Mouse (Mus musculus): ENCODE measurements around the gene Gm28230.

Gene Gm28230

DNA sequence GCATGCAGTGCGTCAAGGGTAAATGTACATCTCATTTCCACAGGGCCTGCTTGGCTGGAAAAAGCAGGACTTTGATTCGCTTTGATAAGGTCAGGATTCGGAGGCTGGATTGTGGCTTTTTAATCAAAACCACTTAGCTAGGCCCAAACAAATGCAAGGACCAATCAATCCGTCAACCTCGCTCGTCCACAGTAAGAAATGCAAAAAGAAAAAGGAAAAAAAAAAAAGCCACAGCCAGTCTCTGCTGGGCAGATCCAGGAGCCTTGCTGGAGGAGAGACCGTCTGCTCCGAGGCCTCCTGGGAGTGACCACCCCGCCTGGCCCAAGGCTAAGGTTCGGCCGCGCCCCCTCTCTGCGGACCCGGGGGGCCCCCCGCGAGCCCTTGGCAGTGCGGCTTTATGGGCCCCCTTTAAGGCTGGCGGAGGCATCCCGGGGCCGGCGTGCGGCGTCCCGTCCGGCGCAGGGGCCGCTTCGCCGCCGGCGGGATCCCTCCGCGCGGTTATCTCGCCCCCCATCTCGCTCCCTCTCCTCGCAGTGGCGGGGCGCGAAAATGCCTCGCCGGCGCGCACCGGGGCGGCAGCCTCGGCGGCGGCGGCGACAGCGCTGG, 22.0 kb upstream of the Gm28230 start, which contains the start of gene Hoxd8:
Hoxd8 (plus strand) TSS at position 223 of the 606 bp plus-strand sequence.
- DNase-seq (ENCODE audit: low spot score): no peak

DNA sequence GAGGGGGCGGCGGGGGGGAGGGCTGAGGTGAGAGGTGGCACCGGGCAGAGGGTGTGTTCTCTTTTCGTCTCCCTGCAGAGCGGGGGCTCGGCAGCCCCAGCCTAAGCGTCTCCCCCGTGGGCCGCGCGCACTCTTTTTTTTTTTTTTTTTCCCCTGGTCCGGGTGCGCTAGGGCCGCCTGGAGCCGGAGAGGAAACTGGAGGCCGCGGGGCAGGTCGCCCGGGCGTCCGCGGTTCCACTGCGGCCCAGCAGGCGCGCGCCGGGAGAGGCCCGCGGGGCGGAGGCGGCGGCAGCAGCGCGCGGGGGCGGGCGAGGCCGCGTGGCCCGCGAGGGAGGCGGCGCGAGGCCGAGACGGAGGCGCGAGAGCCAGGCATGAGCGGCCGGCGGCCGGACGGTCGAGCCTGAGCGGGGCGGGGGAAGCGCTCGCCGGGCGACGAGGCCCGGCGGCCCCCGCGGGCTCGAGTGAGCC, 21.5 kb upstream of the Gm28230 start:
- no peak for DNase-seq (ENCODE audit: low spot score)

DNA sequence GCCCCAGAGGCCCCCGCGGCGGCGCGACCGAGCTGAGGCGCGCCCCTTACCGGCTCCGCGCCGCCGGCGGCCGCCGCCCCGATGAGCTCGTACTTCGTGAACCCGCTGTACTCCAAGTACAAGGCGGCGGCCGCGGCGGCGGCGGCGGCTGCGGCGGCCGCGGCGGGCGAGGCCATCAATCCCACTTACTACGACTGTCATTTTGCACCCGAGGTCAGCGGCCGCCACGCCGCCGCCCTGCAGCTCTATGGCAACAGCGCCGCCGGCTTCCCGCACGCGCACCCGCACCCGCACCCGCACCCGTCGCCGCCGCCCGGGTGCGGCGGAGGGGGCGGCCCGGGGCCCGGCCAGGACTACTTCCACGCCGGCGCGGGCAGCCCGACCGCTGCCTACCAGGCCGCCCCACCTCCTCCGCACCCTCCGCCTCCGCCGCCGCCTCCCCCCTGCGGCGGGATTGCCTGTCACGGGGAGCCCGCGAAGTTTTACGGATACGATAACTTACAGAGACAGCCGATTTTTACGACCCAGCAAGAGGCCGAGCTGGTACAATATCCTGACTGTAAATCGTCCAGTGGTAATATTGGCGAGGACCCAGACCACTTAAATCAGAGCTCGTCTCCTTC, 20.9 kb upstream of the Gm28230 start:
- peak; percentile 25 for DNase-seq (ENCODE audit: low spot score)

DNA sequence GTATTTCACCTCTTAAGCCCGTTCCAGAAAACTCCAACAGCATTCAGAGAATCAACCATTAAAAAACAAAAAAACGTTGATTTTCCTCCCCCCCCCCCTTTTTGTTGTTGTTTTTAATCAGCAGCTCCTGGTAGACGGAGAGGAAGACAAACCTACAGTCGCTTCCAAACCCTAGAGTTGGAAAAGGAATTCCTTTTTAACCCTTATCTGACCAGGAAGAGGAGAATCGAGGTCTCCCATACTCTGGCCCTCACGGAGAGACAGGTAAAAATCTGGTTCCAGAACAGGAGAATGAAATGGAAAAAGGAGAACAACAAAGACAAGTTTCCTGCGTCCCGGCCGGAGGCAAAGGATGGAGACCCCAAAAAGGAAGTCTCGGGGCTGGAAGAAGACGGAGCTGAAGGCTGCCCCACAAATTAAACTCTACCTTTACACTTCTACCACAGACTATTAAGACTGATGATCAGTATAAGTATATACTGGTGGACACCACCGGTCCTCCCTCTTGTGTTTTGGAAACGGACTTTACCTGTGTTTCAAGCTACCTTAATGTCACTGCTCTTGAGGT, 20.1 kb upstream of the Gm28230 start:
- no peak for DNase-seq (ENCODE audit: low spot score)

DNA sequence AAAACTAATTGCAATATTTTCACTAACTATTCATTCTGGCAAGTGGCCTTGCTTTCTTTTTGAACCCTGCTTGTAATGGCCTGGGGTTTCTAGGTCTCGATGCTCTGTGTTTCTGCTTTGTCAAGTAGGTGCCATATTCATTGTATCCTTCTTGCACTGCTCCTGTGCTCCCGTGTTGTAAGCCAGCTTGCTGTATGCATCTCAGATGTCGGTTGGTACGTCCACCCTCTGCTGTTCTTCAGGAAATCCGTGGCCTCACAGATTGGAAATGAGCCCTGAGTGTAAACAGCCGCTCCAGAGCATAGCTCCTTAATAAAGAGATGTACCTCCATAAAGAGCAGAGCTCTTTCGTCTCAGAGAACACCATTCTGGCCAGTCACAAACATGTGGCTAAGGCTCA, 18.9 kb upstream of the Gm28230 start:
- DNase-seq (ENCODE audit: low spot score): no peak

DNA sequence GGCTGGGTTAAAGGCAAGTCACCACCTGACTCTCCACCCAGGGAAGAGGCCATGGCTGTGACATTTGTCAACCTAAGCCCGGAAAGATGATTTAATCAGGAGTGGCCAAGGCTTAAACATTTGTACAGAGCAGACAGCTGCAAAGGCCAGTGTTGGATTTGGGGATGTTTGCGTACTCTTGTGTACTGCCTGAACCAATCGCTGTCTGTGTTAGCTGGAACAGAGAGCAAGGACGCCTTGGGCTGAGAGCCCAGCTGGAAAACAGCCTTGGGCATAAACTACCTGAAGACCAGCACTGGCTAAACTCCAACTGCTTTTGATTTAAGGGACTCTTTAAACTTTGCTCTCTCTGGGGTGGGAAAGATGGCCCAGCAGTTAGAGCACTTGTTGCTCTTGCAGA, 17.9 kb upstream of the Gm28230 start:
- no peak for DNase-seq (ENCODE audit: low spot score)

DNA sequence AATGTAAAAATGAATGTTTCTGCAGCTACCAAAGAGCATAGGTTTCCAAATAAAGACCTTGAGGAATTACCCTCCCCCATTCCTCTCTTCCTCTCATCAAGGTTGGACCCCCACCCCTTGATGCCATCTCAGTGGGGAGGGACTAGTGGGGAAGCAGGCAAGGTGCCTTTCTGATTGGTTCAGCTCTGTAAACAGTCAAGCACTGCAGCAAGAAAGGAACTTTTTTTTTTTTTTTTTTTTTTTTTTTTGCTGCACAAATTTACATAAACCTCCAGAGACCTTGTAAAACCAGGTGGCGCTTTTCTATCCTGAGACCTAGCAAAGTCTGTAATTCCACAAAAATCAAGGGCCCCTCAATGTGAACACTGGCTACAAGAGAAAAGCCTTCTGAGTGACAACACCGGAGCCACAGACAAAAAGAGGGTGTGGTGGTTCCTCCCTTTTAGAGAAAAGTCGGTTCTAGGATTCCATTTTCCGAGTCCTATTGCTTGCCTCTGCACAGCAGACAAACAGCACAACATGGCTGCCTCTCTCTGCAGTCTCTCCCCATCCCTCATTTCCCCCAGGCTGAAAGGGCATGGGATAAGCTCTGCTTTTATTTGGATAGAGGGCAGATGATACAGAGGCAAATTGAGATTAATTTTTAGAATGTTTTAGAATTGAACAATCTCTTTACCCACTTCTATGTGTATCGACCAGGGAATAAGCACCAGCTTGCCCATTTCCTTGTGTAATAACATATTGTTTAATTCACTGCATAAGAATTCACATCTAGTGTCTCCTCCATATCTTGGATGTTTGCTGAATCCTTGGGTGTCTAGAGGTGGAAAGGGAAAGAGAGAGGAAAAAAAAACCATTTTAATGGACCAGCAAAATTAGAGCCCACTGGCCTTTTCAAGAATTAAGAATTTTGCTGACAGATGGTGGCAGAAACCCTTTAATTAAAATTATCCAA, 16.8 kb upstream of the Gm28230 start:
- DNase-seq (ENCODE audit: low spot score): no peak

DNA sequence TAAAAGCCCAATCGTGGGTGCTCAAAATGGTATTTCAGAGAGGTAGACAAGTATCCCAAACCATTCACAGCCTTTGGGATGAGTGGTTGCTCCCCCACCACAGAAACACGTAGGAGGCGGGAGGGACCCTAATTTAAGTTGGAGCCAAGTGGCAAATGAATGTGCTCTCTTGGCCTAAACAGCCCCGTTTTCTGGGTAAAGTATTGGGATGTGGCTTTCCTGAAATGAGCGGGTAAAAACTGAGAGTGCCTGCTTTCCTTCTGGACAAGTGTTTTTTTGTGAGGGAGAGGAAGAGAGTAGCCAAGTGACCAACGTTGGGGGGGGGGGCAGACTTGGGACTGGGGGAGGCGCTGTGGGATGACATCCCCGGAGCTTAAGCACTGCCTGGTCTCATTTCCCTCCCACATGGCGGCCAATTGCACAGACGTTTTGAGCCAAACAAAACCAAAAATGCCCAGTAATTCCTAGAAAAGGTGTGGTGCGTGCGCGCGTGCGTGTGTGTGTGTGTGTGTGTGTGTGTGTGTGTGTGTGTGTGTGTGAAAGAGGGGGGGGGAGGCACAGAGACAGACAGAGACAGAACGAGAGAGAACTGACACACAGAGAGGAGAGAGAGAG, 15.5 kb upstream of the Gm28230 start:
- DNase-seq (ENCODE audit: low spot score): no peak

DNA sequence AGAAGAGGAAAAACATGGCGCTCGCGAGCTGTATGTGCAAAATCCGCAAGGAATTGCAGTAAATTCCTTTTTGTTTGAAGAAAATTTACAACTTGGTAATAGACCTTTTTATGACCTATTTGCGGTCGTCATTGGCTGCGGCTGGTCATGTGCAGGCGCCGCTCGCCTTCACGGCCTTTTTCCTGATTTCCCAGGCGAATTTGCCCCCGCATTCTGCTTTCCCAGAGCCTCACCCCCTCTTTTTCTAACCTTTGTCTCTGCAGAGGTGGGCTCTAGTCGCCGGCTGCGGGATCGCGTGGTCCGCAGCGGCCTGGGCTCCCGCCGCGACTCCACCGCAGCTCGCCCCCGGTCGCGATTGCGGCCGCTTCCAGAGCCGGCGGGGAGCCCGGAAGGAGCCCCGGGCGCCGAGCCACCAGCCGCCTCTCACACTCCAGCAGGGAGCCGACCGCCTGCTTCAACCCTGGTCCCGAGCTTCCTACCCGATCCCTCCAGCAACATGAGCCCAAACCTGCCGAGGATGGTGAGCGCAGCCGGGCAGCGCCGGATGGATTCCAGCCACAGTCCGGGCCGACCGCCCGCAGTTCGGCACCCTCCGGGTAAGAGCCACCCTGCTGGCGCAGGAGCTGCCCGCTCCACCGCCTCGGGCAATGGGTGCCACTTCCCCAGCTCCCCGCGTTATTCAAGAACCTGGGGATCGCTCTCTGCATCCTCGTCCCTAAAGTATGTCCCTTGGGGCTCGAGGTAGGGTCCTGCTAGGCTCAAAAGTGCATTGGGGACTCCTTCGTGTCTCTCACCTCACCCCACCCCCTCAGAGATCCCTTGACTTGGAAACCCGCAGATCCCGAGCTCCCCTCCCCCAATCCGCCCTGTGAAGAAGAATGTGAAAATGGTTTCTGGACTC, 14.6 kb upstream of the Gm28230 start, which contains the start of the genes Hoxd3 and Hoxd4:
Hoxd3 (plus strand) TSS at position 207 of the 901 bp plus-strand sequence.
Hoxd4 (plus strand) TSS at position 209 of the 901 bp plus-strand sequence.
- DNase-seq (ENCODE audit: low spot score): no peak

DNA sequence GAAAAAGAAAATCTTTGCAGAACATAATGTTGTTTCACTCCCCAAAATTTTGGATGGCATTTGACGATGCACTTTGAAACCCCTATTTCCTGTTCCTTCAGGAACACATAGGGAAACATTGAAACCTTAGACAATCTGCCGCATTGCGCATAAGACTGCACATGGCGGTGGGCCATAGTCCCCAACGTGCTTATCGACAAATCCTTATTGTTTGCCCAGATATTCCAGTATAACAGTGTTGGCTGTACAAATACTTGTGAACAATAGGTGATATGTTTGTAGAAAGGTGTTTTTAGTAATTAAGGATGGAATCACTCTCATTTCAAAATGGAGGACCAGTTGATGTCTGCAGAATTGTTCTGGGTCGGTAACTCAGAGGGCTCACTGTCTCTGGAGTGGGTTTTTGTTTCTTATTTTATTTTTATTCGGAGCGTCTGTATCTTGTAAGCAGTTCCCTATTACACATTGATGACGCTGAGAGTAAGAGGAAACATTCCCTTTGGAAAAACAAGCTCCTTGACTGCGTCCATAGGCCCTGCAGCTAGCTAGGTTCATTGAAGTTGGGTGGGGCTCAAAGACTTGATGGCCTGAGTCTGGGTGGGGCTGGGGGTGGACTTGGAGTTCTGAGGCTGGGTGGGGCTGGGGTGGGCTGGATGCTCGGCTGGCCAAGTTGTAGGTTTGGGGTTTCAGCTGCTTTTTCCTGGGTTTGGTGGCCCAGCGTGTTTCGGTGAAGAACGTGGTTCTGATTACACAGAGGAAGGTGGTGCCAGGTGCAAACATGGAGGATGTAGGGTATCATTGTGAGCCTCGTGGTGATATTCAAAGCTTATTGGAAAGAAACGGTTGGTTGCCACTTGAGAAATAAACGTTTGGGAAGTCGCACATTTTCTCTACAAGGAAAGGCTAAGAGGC, 13.0 kb upstream of the Gm28230 start:
- no peak for DNase-seq (ENCODE audit: low spot score)

DNA sequence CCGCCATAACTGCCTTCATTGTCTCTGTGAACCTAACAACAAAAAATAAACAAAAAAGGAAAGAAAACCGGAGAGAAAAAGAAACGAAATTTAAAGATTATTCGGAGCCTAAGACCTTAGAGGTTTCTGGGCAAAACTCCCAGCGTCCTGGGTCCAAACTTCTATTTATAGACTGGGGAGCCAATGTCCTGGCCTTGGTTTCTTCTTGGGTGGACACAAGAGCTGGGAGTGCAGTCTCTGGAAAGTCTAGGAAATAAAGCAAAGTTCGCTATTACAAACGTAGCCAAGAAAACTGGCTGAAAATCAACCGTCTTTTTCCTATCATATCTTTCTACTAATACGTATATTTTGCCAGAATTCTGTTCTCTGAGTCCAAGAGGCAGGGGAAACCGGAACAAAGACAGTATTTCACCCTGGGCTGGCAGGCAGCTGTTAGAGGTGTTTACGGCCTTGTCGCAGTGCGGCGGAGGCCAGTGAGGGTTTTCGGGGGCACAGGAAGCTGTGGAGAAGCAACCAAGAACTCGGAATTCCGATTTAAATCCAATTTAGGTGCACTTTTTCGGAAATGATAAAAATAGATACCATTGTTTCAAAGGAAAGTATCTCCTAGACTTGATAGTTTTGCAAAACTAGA, 12.3 kb upstream of the Gm28230 start:
- DNase-seq (ENCODE audit: low spot score): no peak

DNA sequence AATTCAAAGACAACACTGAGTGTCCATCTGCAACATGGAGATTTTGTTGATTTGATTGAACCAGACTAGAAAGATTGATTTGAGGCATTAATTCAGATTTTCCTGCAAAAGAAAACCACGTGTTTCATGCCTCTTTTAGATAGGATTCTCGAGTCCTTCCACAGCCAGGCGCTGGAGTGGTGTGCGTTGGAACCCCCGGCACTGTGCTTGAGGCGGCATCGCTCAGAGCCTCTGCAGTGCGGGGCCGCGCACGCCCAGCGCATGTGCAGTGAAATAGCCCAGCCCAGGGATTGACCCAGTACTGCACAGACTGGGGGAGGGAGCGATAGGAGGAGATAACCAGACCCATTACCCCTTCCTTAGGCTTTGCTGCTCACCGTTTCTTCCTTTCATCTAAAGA, 11.6 kb upstream of the Gm28230 start:
- DNase-seq (ENCODE audit: low spot score): no peak

DNA sequence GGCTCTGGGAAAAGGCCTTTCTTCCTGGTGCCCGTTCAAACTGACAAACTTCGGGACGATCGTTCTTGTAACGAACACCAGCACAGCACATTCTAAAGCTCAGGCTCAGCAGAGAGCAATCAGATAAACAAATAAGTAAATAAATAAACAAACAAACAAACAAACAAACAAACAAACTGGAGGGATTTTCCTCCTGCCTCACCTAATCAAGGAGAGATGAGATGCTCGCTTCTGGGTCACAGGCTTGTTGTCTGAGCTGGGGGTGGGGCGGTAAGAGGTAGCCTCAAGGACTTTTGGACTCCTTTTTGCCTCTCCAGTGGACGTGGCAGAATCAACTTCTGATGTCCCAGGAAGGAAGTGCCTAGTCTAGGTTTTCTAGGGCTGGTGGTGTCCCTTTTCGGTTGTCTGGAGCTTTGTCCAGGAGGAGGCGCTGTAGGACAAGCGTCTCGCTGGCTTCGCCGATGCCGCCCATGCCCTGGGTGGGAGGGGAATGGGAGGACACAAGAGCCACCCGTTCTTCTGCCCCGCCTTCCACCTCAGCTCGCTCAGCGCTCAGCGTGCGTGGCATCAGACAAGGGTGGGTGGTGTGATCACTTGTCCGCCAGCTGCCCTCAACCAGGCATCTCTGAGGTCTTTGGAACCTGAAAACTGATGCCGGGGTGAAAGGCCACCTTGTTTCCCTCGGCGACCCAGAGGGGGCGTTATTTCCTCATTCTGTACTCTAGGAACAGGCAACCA, 10.9 kb upstream of the Gm28230 start:
- DNase-seq (ENCODE audit: low spot score): peak; percentile 83

DNA sequence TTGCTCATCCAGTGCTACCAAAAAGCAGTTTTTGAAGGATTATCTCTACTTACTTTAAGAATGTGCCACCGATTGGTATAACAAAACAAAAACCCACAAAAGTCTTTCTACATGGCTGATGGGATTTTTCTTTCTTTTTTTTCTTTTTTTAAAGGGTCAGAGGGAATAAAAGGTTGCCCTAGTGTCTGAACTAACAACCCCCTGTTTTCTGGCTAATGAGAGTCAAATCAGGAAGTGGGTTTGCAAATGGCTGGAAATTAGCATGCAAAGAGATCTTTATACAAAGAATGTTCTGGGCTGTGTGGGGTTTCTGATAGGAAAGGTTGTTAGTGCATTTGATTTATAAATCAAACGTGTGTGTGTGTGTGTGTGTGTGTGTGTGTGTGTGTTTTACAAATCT, 6.1 kb upstream of the Gm28230 start:
- no peak for DNase-seq (ENCODE audit: low spot score)

DNA sequence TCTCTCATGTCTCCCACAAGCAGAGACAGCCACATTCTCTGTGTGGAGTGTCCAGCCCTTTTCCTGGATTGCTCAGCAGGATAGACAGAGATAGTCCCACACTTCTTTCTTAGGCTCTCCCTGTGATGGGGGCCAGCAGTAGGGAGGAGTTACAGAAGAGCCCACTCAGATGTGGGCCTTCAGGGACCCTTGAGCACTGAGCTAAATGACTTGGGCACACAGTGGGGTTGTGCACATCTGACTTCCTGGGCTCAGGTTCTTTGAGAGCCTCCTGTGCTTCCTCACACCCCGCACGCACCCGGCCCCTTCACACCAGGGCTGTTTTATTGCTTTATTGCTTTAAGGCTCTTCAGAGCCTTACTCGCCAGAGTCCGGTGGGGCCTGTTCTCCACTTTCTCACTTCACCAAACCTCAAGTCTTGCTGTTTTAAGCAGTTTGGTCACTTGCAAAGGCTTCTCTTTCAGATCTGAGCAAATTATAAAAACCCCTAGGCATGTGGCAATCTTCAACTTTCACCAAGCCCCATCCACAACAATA, 5.5 kb upstream of the Gm28230 start:
- DNase-seq (ENCODE audit: low spot score): no peak

DNA sequence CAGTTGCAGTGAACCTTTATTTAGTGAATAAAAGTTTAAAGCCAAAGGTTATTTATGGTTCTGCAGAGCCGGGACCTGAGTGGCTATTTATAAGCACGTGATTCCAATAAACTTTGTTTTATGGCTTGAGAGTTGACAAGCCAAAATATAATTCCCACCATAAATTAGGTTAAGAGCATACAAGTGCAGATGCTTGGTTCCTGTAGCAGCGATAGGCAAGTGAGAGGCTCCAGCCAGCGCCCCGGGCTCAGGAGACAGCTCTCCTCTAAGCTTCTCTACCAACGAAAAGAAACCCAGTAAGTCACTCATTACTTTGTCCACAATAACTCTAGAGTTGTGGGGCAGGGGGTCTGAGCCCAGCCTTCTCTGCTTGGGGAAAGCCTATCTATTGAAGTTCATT, 4.6 kb upstream of the Gm28230 start:
- DNase-seq (ENCODE audit: low spot score): no peak

DNA sequence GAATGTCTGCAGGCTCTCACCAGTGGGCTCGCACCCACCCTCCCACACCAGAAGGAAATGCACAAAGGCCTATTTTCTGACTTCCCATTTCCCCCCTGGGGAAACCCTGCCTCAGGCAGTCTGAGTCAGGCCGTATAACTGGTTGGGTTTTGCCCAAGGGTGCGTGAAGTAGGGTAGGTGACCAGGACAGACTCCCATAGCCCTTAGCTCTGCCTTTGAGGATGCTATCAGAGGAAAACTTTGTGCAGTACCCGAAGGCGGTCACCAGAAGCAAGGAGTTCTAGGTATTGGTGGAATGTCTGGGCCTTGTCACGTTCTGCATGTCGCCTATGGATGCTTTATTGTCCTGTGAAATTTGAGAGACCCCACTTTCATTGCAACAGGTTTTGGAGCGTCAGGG, 3.6 kb upstream of the Gm28230 start:
- DNase-seq (ENCODE audit: low spot score): no peak
